Mouse (Mus musculus): ENCODE data around the gene Cul9.

DNA sequence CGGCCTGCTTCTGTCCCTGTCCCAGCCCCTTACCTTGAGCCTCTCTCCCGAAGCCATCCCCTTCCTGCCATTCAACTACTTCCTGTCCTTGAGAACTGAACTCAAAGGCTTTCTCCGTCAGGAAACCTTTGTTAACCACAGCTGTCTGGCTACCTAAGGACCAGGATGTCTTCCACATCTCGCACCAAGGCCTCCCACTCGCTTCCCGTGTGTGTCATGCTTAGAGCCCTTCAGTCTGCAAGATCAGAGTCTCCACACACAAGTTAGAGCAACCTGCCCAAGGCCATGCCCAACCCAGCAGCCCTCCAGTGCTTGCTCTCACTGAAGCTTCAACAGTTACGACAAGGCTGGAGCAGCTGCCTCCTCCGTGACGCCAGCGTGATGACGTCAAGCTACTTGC is 24.8 kb upstream of the Cul9 start:
- TF ChIP-seq GATA1 (IDR thresholded peaks at IDR 0.05; ENCODE audit: borderline replicate concordance, low read length): no peak
- no peak for TF ChIP-seq FLI1 (IDR thresholded peaks at IDR 0.05; ENCODE audit: low read length)
